Mouse (Mus musculus) telencephalon, adult 2 months (tissue): ENCODE data around the gene Aasdh.

Experiments
- DNase-seq: peaks from one replicate; pipeline ENCODE4 v3.0.0-alpha.2; 2011; ENCODE audit warnings: low read depth, low spot score

Gene Aasdh

DNA sequence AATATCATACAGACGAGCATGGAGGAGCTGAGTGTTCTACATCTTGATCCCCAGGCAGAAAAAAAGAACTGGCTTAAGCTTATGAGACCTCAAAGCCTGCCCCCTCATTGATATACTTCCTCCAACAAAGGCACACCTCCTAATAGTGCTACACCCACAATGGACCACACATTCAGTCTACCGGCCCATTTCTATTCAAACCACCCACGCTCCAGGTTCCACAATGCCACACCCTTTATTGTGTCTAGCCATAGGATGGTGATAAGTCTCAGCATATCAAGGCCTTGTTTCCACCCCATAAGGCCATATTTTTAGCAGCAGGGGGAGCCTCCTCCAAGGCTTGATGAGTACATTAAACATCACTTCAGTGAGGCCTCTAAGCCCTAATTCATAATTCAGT is 5.5 kb upstream of the Aasdh start:
- DNase-seq: no peak

DNA sequence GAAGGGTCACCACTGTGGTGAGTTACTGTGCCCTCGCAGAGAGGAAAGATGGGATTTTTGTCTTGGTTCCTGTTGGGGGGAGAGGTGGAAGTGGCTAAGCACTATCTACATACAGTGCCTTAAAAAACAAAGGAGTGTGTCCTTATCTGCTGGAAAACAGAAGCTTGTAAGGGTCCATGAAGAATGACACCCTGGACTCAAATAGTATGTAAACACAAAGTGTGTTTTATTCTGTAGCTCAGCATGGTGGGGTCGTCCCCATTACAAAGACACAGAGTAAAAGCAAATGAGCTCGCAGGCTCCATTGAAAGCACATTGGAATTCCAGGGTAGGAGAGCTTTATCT is 813 bp upstream of the Aasdh start:
- DNase-seq: no peak

DNA sequence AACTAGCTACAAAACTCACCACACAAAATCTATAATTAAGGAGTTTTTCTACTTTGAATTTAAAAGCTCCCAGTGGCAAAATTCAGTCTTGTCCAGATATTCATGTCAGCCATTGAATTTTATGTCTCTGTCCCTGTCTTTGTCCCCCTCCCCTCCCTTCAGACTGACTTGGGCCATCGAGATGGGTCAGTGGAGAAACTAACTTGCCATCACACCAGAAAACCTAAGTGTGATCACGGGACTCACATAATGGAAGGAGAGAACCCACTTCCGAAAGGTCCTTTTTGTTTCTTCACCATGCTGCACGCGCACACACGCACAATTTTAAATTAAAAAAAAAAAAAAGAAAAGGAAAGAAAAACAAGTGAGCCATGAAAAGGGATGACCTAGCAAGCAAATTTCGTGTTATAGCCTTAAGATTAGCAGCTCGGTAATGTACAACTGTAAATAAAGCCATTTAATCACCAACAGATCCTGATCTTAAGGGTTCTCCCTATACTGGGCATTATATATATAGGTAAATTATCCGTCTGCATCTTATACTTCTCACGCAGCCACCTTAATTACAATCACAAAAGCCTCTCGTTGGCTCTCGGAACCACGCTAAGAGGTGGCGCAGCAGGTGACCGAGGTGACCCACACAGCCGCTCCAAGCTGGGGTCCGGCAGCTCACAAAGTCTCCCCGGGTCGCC is 455 bp downstream of the Aasdh start:
- DNase-seq: no peak

GRCm38 (mm10) chr5:76902131-76902530 is 3.2 kb downstream of the Aasdh start:
- no peak for DNase-seq

DNA sequence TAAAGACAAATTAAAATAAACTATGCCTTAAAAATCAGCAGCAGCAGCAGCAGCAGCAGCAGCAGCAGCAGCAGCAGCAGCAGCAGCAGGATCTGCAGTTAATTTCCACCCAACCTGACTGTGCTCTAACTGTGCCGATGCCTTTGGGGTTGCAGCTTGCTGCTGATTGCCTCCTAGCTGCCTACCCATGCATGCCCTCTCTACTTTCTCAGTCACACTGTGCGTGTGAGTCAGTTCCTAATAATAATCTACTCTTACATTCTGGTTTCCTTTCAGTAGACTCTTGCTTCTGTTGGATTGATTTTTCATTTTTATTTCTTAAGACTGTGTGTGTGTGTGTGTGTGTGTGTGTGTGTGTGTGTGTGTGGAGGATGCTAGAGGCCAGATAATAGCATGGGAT is 12.2 kb downstream of the Aasdh start:
- no peak for DNase-seq

GRCm38 (mm10) chr5:76892608-76893007 is 12.7 kb downstream of the Aasdh start:
- no peak for DNase-seq

DNA sequence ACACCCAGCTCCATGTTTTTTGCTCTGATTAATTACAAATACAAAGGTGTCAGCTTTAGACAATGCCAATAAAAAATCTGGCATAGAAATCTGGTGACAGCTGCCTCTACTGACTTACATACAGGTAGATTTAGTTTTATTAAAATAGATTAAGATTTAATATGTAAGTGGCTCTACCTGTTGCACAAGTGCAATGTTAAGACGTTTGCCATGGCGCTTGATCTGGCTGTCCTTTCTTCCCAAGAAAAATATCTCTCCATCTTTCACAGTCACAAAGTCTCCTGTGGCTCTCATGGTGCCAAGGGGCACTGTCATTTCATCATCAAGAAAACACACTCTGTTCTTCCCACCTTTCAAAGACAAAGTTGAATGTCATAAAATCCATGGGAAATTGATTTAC is 18.3 kb downstream of the Aasdh start:
- DNase-seq: no peak

- DNase-seq: no peak
Observed at GRCm38 (mm10) chr5:76884107-76884506, 21.2 kb downstream of the Aasdh start.

GRCm38 (mm10) chr5:76876106-76876758 is 29.1 kb downstream of the Aasdh start:
- no peak for DNase-seq

DNA sequence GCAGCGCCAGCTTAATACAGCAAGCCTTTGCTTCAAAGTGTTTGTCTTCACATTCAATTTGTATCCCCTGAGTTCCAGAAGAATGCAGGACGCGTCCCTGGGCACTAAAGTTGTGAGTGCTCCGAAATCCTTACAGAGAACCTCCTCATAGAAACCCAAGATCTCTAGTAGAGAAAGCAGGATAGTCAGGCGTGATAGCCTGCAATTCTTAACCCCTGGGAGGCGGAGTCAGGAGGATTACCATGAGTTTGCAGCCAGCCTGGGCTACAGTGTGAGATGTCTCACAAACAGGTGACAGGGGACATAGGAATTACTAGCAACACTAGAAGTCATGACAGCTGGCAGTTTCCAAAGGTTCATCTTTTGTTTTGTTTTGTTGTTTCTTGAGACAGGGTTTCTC is 35.8 kb downstream of the Aasdh start:
- no peak for DNase-seq

DNA sequence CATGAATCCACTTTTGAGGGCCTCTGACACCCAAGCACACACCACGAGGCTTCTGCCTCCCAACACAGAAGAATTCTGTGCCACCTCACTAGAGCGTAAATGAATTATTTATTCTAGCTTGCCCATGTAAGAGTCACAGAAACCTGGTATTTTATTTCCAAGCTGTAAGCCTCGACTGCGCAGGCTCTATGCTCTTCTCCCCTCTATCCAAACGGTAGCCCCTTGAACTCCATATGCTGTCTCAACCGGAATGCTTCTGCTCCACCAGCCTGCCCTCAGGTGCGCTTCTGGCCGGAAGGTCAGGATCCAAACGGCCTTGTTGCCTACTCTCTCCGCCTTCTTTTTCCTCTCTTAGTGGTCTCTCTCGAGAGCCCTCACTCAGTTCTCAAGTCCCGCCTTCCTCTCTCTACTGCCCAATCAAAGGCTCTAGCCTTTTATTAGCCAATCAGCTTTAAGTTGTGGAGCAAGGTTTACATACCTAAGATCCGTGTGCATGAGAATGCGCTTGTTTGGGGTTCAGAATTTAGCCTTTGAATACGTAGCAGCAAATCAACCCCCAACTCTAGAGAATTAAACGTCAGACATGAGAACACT is 36.5 kb downstream of the Aasdh start:
- DNase-seq: peak; percentile 22

DNA sequence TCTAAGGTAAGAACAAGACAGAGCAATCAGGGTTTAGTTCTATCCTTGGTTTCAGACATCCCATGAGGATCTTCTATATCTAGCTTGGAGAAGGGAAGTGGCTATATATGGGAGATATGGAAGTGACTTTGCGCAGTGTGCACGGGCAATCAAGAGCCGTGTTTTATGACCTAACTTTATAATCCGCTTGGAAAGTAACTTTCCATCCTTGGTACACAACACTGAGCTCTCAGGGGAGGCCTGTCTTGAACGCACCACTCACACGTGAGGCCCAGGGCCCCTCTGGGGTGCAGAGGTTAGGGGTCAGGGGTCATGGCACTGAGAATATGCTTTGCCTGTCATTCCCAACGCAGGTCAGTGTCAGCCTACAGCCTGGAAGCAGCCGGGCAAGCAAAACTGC is 38.5 kb downstream of the Aasdh start:
- no peak for DNase-seq

DNA sequence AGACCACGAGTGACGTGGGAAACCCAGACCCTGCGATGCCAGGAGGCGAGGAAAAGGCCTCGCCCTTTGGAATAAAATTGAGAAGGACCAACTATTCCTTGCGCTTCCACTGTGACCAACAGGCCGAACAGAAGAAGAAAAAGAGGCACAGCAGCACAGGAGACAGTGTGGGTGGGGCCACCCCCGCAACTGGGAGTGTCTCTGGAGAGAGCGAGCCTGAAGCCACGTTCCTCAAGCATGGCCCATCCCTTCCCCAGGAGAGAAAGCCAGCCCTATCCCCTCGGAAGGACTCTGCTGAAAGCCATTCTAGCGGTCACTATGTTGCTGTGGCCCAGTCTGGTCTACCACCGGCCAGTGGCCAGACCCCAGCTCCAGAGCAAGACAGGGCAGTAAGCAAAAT is 46.9 kb downstream of the Aasdh start:
- no peak for DNase-seq

DNA sequence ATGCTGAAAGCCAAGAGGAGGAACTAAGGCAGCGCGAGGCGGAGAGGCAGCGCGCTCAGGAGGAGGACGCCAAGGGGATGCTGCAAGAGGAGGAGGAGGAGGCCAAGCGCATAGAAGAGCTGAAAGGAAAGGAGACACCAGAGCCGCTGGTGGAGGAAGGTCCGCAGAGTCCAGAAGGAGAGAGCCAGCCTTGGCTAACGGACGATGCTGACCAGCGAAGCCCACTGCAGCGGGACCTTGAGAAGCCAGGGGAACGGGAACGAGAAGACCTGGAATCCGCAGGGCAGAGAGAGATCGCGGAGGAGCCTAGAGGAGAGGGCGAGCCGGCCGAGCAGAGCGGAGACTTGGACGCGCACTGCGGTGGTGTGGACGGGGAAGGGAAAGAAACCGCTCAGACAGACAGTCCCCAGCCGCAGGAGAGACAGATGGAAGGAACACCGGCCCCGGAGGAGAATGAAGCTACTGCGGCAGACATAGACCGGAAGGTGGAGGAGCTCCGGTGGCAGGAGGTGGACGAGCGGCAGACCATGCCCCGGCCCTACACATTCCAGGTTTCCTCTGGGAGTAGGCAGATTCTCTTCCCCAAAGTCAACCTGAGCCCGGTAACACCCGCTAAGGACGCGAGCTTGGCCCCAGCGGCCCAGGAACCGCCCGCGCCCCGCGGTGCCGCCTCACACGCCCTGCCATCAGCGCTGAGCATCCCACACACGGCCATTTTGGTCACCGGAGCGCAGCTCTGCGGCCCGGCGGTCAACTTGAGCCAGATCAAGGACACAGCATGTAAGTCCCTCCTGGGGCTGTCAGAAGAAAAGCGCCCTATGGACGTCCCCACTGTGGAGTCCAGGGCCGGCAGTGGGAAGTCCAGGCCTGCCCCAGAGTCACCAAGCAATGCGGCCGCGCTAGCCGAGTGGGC is 48.0 kb downstream of the Aasdh start:
- no peak for DNase-seq

DNA sequence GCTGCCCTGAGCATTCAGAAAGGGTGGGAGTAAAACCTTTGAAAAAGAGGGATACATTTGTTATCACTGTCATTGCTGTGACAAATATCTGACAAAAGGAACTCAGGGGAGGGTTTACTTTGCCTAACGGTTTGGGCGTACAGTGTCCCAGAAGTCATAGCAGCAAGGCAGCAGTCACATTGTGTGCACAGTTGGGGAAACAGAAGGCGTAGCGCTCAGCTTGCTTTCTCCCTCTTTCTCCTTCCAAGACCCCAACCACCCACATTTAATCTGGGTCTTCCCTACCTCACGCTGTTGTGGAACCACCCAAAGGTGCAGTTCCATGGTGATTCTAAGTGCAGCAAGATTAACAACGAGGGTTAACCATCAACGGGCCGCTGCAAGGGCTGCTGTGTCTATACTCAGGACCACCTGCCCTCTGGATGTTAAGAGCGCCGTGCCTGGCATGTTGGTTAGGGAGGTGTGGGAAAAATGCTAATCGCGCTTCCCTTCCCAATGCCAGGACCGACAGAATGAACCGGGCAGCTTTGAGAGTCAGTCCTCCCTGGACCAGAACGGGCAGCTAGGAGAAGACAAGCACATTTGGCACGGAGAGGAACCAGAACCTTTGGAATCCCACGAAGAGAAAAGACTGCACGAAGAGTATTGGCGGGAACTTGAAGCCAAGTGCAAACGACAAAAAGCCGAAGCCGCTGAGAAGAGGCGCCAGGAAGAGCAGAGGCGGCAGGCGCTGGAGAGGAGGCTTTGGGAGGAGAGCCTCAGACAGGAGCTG is 49.3 kb downstream of the Aasdh start:
- no peak for DNase-seq

GRCm38 (mm10) chr5:76853549-76853948 is 51.8 kb downstream of the Aasdh start:
- no peak for DNase-seq

DNA sequence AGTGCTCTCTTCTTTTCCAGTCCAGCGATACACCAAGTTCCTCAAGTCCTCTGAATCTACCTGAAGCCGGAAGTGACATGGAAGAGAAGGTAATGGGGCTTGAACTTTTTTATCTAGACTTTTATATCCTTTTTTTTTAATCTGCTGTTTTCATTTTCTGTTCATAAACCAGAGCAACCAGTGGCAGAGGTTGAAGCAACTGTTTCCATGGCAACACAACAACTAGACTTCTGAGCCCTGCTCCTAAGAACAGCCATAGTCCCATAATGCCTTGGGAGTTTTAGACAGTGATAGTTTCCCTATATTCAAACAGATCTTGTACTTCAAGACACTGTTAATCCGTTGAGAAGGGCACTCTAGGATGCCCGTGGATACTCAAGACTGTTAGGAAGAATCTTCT is 54.0 kb downstream of the Aasdh start:
- no peak for DNase-seq

- no peak for DNase-seq
Observed at GRCm38 (mm10) chr5:76847106-76847505, 58.2 kb downstream of the Aasdh start.

DNA sequence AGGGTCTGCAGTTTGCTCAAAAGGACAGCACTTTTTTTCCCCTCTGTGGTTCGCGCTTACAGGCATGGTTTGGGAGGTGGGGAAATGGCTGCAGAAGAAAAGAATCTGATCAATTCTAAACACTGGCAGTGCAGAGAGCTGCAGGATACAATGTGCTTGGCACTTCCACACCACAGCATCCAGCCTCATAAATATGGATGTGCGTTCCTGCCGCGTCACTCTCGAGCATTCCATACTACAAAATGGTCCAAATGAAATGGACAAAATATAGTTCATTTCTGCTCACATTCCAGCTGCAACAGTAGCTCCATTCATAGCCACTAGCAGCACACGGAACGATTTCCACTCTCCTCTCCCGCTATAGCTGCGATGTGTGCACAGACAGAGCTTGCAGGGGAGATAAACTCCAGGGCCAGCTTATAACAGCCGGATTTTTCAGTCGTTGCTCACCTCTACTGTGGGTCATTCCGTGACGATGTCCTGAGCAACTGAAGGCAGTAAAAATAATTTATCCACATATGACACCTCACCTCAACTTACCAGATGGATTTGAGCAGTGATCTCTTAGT is 60.6 kb downstream of the Aasdh start:
- no peak for DNase-seq

GRCm38 (mm10) chr5:76843851-76844419 is 61.4 kb downstream of the Aasdh start:
- no peak for DNase-seq

DNA sequence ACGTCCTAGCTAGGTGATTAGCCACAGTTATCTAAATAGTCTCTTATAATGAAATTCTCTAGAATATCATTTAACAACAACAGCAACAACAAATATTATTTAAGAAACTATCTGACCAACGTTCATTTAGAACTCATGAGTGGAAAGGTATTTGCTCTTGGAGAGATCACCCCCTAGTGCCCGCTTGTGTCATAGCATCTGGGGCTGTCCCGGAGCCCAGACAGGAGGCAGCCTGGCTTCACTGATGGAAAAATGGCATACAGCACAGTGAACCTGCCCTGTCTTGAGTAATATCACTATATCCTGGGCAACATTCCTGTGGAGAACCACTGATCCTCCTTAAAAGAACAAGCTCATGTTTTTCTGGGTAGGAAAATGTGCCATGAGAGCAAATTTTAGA is 61.9 kb downstream of the Aasdh start:
- no peak for DNase-seq
